Mouse (Mus musculus): ENCODE measurements around the gene Adra1d. TPM values are rescaled to one million over a fixed set of nuclear protein-coding genes. Genes with fewer than 3 reads are reported as not detected.

Adra1d gene
- polyA plus RNA-seq, 1 experiment from 2014 or later: 0.22 TPM

DNA sequence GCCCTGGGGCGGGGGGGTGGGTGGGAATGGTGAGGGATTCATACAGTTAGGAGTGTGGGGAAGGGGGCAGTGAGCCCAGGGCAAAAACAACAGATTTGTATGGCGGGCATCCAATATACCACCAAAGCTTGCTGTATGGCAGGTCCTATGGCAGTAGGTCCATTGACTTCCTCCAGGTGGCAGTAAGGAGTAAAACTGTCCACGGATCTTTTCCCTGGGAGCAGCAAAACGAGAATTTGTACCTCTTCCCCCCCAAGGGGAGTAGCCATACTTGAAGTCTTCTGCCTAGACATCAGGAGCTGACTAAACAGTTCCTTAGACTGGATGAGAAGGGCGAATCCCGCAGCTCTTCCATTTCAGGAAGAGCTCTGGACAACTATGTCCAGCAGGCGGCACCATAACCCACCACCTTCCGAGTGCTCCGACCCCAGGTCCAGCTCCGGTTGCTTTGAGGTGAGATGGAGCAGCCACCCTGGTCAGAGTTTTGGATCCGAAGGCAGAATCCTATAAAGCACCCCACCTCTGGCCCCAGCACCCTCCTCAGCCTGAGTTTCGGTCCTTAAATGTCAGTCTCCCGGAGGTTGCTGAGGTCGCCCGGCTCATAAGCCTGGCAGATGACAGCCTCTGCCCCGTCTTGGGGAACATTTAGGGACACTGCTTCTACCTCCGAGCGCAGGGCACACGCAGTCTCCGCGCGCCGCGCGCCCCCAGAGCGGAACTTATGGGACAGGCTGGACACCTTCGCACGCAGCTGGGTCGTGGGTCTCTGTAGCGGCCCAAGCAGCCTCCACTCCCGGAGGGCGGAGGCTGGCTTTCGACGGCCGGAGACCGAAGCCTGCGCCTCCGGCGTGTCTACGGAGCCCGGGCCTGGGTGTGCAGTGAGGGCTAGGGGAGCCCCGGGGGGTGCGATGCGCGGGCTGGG lies 16.4 kb downstream of the Adra1d start:
- Histone ChIP-seq H3K36me3 (ENCODE audit: control insufficient read depth, insufficient read depth, low read length) (no peaks in the 10 kb centered on the region), H3K4me2 (ENCODE audit: low read depth, low read length) (peak overlapping the region; percentile 76), H3K4me3 (replicated peaks; ENCODE audit: low read length) (peak overlapping the region; percentile 52), H3K9ac (ENCODE audit: low read length) (peak overlapping the region; percentile 63), H3K4me1 (ENCODE audit: control insufficient read depth, insufficient read depth, low read length) (peaks cover 13% of the 10 kb centered on the region), H3K27ac (ENCODE audit: low read length) (no peak overlapping the region), H3K9me3 (replicated peaks; ENCODE audit: control insufficient read depth, low read length) (no peaks in the 10 kb centered on the region), H3K27me3 (ENCODE audit: control insufficient read depth, insufficient read depth, low read length) (peaks cover 32% of the 10 kb centered on the region)
- WGBS: 3% methylated on average over 45 of the region's 45 CpGs
- ATAC-seq (ENCODE audit: insufficient read depth, low FRiP score): peak; percentile 42

- no peak overlapping the region for H3K4me3 ChIP-seq (replicated peaks; ENCODE audit: low read length)
- no peaks in the 10 kb centered on the region for H3K9me3 ChIP-seq (replicated peaks; ENCODE audit: control insufficient read depth, low read length)
- ATAC-seq (ENCODE audit: insufficient read depth, low FRiP score): no peak
- peaks cover 19% of the 10 kb centered on the region for H3K27me3 ChIP-seq (ENCODE audit: control insufficient read depth, insufficient read depth, low read length)
- H3K4me2 ChIP-seq (ENCODE audit: low read depth, low read length): no peak overlapping the region
- H3K27ac ChIP-seq (ENCODE audit: low read length): no peak overlapping the region
- H3K36me3 ChIP-seq (ENCODE audit: control insufficient read depth, insufficient read depth, low read length): no peaks in the 10 kb centered on the region
- H3K4me1 ChIP-seq (ENCODE audit: control insufficient read depth, insufficient read depth, low read length): peaks cover 13% of the 10 kb centered on the region
- no peak overlapping the region for H3K9ac ChIP-seq (ENCODE audit: low read length)
- WGBS: 31% methylated on average over 6 of the region's 6 CpGs
Measured at GRCm38 (mm10) chr2:131542531-131542930, 19.6 kb downstream of the Adra1d start.

DNA sequence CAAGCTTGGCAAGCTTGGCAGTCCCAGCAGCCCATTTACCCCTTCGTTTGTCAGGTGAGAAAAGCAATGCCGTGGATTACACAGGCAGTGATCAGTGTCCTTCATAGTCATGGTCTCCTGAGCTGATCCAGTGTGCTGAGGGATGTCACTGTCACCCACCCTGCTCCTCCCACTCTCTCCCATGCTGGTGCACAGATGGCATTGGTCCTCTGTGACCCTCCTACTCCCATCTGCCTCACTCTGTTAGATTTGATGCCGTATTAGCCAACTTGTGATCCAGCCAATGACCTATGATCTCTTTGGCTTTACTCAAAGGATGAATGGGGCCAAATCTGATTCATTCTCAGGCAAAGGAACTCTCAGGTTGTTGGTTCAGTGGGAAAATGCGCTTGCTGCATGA lies 20.4 kb downstream of the Adra1d start:
- peaks cover 15% of the 10 kb centered on the region for H3K27me3 ChIP-seq (ENCODE audit: control insufficient read depth, insufficient read depth, low read length)
- H3K27ac ChIP-seq (ENCODE audit: low read length): no peak overlapping the region
- peaks cover 13% of the 10 kb centered on the region for H3K4me1 ChIP-seq (ENCODE audit: control insufficient read depth, insufficient read depth, low read length)
- no peak overlapping the region for H3K4me3 ChIP-seq (replicated peaks; ENCODE audit: low read length)
- no peak overlapping the region for H3K4me2 ChIP-seq (ENCODE audit: low read depth, low read length)
- no peaks in the 10 kb centered on the region for H3K36me3 ChIP-seq (ENCODE audit: control insufficient read depth, insufficient read depth, low read length)
- H3K9ac ChIP-seq (ENCODE audit: low read length): no peak overlapping the region
- no peaks in the 10 kb centered on the region for H3K9me3 ChIP-seq (replicated peaks; ENCODE audit: control insufficient read depth, low read length)
- WGBS: 73% methylated on average over 4 of the region's 4 CpGs
- no peak for ATAC-seq (ENCODE audit: insufficient read depth, low FRiP score)

DNA sequence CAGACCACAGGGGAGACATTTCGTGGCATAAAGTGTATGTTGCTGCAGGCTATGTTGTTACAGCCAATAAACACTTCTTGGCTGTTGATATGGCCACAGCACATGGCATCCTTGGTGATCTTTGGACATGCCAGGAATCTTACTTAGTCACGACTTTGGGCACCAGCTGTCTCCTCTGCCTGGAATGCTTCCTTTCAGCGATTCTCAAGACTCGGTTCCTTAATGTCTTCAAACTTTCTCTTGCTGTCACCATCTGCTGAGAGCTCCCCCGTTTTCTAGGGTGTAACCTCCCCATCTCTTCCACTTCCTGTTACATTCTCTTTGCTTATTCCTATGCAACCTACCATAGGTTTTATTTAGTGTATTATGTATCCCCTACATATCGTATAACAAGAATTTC lies 22.3 kb downstream of the Adra1d start:
- Histone ChIP-seq H3K4me3 (replicated peaks; ENCODE audit: low read length) (no peak overlapping the region), H3K27ac (ENCODE audit: low read length) (no peak overlapping the region), H3K27me3 (ENCODE audit: control insufficient read depth, insufficient read depth, low read length) (peaks cover 5% of the 10 kb centered on the region; the same call in 1 of the 2 replicates), H3K36me3 (ENCODE audit: control insufficient read depth, insufficient read depth, low read length) (no peaks in the 10 kb centered on the region), H3K9ac (ENCODE audit: low read length) (no peak overlapping the region), H3K9me3 (replicated peaks; ENCODE audit: control insufficient read depth, low read length) (no peaks in the 10 kb centered on the region), H3K4me2 (ENCODE audit: low read depth, low read length) (no peak overlapping the region), H3K4me1 (ENCODE audit: control insufficient read depth, insufficient read depth, low read length) (no peaks in the 10 kb centered on the region)
- ATAC-seq (ENCODE audit: insufficient read depth, low FRiP score): no peak
- WGBS: 80% methylated on average over 6 of the region's 6 CpGs

DNA sequence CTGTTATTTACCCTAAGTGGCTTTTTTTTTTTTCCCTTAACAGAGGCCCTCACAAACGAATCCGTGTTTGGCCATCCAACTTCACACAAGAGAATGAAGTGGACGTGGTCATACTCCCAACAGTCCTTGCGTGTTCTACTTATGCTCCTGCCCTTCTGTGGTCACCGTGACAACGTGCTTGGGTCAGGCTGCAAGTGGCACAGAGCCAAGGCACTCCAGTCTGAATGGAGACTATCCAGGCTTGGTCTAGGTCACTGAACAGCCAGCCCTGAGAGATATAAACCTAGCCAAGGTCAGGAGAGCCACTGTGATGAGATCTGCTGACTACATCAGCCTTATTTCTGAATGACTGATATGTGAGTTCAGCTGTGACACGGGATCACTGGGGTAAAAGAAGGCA lies 23.7 kb downstream of the Adra1d start:
- Histone ChIP-seq H3K27me3 (ENCODE audit: control insufficient read depth, insufficient read depth, low read length) (no peaks in the 10 kb centered on the region), H3K36me3 (ENCODE audit: control insufficient read depth, insufficient read depth, low read length) (no peaks in the 10 kb centered on the region), H3K4me3 (replicated peaks; ENCODE audit: low read length) (no peak overlapping the region), H3K27ac (ENCODE audit: low read length) (no peak overlapping the region), H3K4me2 (ENCODE audit: low read depth, low read length) (no peak overlapping the region), H3K4me1 (ENCODE audit: control insufficient read depth, insufficient read depth, low read length) (no peaks in the 10 kb centered on the region), H3K9ac (ENCODE audit: low read length) (no peak overlapping the region), H3K9me3 (replicated peaks; ENCODE audit: control insufficient read depth, low read length) (no peaks in the 10 kb centered on the region)
- WGBS: 57% methylated on average over 7 of the region's 7 CpGs
- ATAC-seq (ENCODE audit: insufficient read depth, low FRiP score): no peak

DNA sequence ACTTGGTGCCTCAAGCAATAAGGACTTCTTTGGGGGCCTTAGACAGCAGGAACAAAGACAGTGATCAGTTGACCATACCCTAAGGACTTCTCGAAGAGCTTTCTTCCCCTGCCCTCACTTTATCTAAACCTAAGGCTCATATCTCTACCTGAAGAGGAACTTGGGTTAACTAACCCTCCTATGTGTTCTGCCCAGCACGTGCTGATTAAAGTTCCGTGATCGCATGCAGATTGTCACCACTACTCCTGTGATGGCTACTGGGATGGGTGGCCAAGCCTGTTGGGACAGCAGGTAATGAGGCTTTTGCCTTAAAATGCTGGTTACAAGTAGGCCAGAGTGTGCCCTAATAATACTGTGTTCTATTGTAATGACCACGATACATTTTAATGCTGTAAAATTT lies 26.9 kb downstream of the Adra1d start:
- Histone ChIP-seq H3K36me3 (ENCODE audit: control insufficient read depth, insufficient read depth, low read length) (no peaks in the 10 kb centered on the region), H3K9ac (ENCODE audit: low read length) (no peak overlapping the region), H3K4me3 (replicated peaks; ENCODE audit: low read length) (no peak overlapping the region), H3K27me3 (ENCODE audit: control insufficient read depth, insufficient read depth, low read length) (no peaks in the 10 kb centered on the region), H3K27ac (ENCODE audit: low read length) (no peak overlapping the region), H3K9me3 (replicated peaks; ENCODE audit: control insufficient read depth, low read length) (no peaks in the 10 kb centered on the region), H3K4me2 (ENCODE audit: low read depth, low read length) (no peak overlapping the region), H3K4me1 (ENCODE audit: control insufficient read depth, insufficient read depth, low read length) (no peaks in the 10 kb centered on the region)
- 86% methylated on average over 5 of the region's 5 CpGs for WGBS
- ATAC-seq (ENCODE audit: insufficient read depth, low FRiP score): no peak

- H3K27me3 ChIP-seq (ENCODE audit: control insufficient read depth, insufficient read depth, low read length): no peaks in the 10 kb centered on the region
- H3K9me3 ChIP-seq (replicated peaks; ENCODE audit: control insufficient read depth, low read length): no peaks in the 10 kb centered on the region
- WGBS: 82% methylated on average over 7 of the region's 7 CpGs
- no peaks in the 10 kb centered on the region for H3K4me1 ChIP-seq (ENCODE audit: control insufficient read depth, insufficient read depth, low read length)
- H3K27ac ChIP-seq (ENCODE audit: low read length): no peak overlapping the region
- no peaks in the 10 kb centered on the region for H3K36me3 ChIP-seq (ENCODE audit: control insufficient read depth, insufficient read depth, low read length)
- no peak overlapping the region for H3K4me2 ChIP-seq (ENCODE audit: low read depth, low read length)
- H3K4me3 ChIP-seq (replicated peaks; ENCODE audit: low read length): no peak overlapping the region
- no peak for ATAC-seq (ENCODE audit: insufficient read depth, low FRiP score)
- no peak overlapping the region for H3K9ac ChIP-seq (ENCODE audit: low read length)
Measured at GRCm38 (mm10) chr2:131531271-131531670, 30.8 kb downstream of the Adra1d start.

GRCm38 (mm10) chr2:131530623-131531008 lies 31.5 kb downstream of the Adra1d start:
- Histone ChIP-seq H3K4me3 (replicated peaks; ENCODE audit: low read length) (no peak overlapping the region), H3K9me3 (replicated peaks; ENCODE audit: control insufficient read depth, low read length) (no peaks in the 10 kb centered on the region), H3K4me1 (ENCODE audit: control insufficient read depth, insufficient read depth, low read length) (no peaks in the 10 kb centered on the region), H3K27me3 (ENCODE audit: control insufficient read depth, insufficient read depth, low read length) (no peaks in the 10 kb centered on the region), H3K27ac (ENCODE audit: low read length) (no peak overlapping the region), H3K4me2 (ENCODE audit: low read depth, low read length) (no peak overlapping the region), H3K9ac (ENCODE audit: low read length) (no peak overlapping the region), H3K36me3 (ENCODE audit: control insufficient read depth, insufficient read depth, low read length) (no peaks in the 10 kb centered on the region)
- WGBS: 16% methylated on average over 9 of the region's 9 CpGs
- no peak for ATAC-seq (ENCODE audit: insufficient read depth, low FRiP score)

- Histone ChIP-seq H3K27me3 (ENCODE audit: control insufficient read depth, insufficient read depth, low read length) (no peaks in the 10 kb centered on the region), H3K4me1 (ENCODE audit: control insufficient read depth, insufficient read depth, low read length) (no peaks in the 10 kb centered on the region), H3K4me2 (ENCODE audit: low read depth, low read length) (no peak overlapping the region), H3K9me3 (replicated peaks; ENCODE audit: control insufficient read depth, low read length) (no peaks in the 10 kb centered on the region), H3K9ac (ENCODE audit: low read length) (no peak overlapping the region), H3K36me3 (ENCODE audit: control insufficient read depth, insufficient read depth, low read length) (no peaks in the 10 kb centered on the region), H3K4me3 (replicated peaks; ENCODE audit: low read length) (no peak overlapping the region), H3K27ac (ENCODE audit: low read length) (no peak overlapping the region)
- 29% methylated on average over 11 of the region's 11 CpGs for WGBS
- ATAC-seq (ENCODE audit: insufficient read depth, low FRiP score): peak; percentile 50; the same call in 1 of the 2 replicates
Measured at GRCm38 (mm10) chr2:131529898-131530622, 32.0 kb downstream of the Adra1d start.
